Mouse (Mus musculus): ENCODE results near the gene Ly86.

GRCm38 (mm10) chr13:37459022-37459421, 114.0 kb downstream of the Ly86 start:
- TF ChIP-seq CTCF (IDR thresholded peaks at IDR 0.05; ENCODE audit: control insufficient read depth, insufficient read depth, insufficient replicate concordance, low read depth, low read length) = no peak
- no peak for TF ChIP-seq POLR2A (IDR thresholded peaks at IDR 0.05; ENCODE audit: control insufficient read depth, low read depth, low read length)
